Mouse (Mus musculus) hindbrain, embryonic 11.5 days (tissue): ENCODE results near the gene Krtap28-10. TPM values are rescaled to one million over a fixed set of nuclear protein-coding genes. Genes with fewer than 3 reads are reported as not detected.

Experiments
- ATAC-seq: fragments of 200-750 bp; cut with Nextera tagmentation; 2 replicates; pipeline ENCODE4 v1.8.0; 2017; ENCODE audit warnings: mild to moderate bottlenecking, moderate TSS enrichment, moderate library complexity; ENCODE audit not compliant: low FRiP score
- DNase-seq: peaks from one replicate; pipeline ENCODE4 v3.0.0-alpha.2; 2015; ENCODE audit warnings: low spot score
- H3K27ac ChIP-seq: fragments of 300-500 bp; sonication (generic); 2 replicates; pipeline ENCODE4 v1.5.1; 2014; ENCODE audit warnings: mild to moderate bottlenecking, low read depth, low read length
- H3K27me3 ChIP-seq: fragments of 300-500 bp; sonication (generic); 2 replicates; pipeline ENCODE4 v1.6.1; 2014; ENCODE audit warnings: mild to moderate bottlenecking, low read length, moderate library complexity, mixed read lengths; ENCODE audit not compliant: control insufficient read depth, insufficient read depth
- H3K36me3 ChIP-seq: fragments of 300-500 bp; sonication (generic); 2 replicates; pipeline ENCODE4 v1.6.1; 2014; ENCODE audit warnings: mild to moderate bottlenecking, low read length, moderate library complexity, mixed read lengths; ENCODE audit not compliant: control insufficient read depth, insufficient read depth
- H3K4me1 ChIP-seq: fragments of 300-500 bp; sonication (generic); replicated peaks from 2 replicates; pipeline ENCODE4 v1.6.1; 2014; ENCODE audit warnings: low read length, mixed read lengths; ENCODE audit not compliant: control insufficient read depth, insufficient read depth
- H3K4me2 ChIP-seq: fragments of 300-500 bp; sonication (generic); replicated peaks from 2 replicates; pipeline ENCODE4 v1.6.1; 2014; ENCODE audit warnings: mild to moderate bottlenecking, low read depth, low read length
- H3K4me3 ChIP-seq: fragments of 300-500 bp; sonication (generic); 2 replicates; pipeline ENCODE4 v1.5.1; 2014; ENCODE audit warnings: low read depth, low read length
- H3K9ac ChIP-seq: fragments of 300-500 bp; sonication (generic); 2 replicates; pipeline ENCODE4 v1.6.1; 2014; ENCODE audit warnings: low read depth, low read length
- H3K9me3 ChIP-seq: fragments of 300-500 bp; sonication (generic); 2 replicates; pipeline ENCODE4 v1.6.1; 2016; ENCODE audit warnings: low read length; ENCODE audit not compliant: control insufficient read depth
- WGBS: fragments of 180-500 bp; shearing (Covaris S2); extraction: QIAGEN DNeasy Blood & Tissue Kit; methylation state at CpG from one replicate; pipeline ENCODE4 v1.1.7; 2014; 5-methylcytosine and 5-hydroxymethylcytosine counted together
- polyA plus RNA-seq: library from polyadenylated mRNA; unstranded; fragments of >200 nt; fragmentation: Nextera tagmentation; extraction: Ambion mirVana; gene quantifications from 2 replicates; pipeline ENCODE4 v1.2.1, GENCODE M21; 2014

Krtap28-10 gene
- polyA plus RNA-seq, 1 experiment from 2014 or later, result not detected

DNA sequence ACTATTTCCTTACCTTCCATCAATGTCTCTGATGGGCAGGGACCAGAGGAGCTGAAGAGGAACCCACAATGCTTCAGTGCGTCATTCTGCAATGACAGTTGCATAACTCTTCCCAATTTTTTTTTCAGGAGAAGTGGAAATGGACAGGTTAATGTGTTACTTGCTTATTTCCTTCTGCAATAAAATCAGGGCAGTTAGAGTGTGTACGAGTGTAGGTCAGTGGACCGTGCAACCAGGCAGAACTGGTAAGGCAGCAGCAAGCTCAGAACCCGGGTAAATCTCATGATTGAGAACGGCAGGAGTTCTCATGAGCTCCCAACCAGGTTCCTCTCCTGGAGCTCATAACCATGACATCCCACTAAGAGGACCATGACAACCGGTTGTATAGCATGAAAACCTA, 50.2 kb downstream of the Krtap28-10 start:
- no peak overlapping the region for H3K27ac ChIP-seq
- 94% methylated on average over 6 of the region's 6 CpGs for WGBS

GRCm38 (mm10) chr1:82991596-82991995, 50.7 kb downstream of the Krtap28-10 start:
- DNase-seq, result no peak
- Histone ChIP-seq H3K4me3 (no peak overlapping the region), H3K27ac (no peak overlapping the region), H3K27me3 (no peaks in the 10 kb centered on the region), H3K36me3 (no peaks in the 10 kb centered on the region), H3K4me1 (no peaks in the 10 kb centered on the region), H3K9me3 (no peaks in the 10 kb centered on the region), H3K4me2 (no peak overlapping the region), H3K9ac (no peak overlapping the region)
- WGBS, result 88% methylated on average over 3 of the region's 3 CpGs
- no peak for ATAC-seq

More for the DNA sequence above, 50.2 kb downstream of the Krtap28-10 start:
- Histone ChIP-seq H3K9me3 (no peaks in the 10 kb centered on the region), H3K36me3 (no peaks in the 10 kb centered on the region), H3K4me1 (no peaks in the 10 kb centered on the region), H3K4me2 (no peak overlapping the region), H3K4me3 (no peak overlapping the region), H3K27me3 (no peaks in the 10 kb centered on the region), H3K9ac (no peak overlapping the region)
- DNase-seq, result no peak
- no peak for ATAC-seq

Other genes starting within 250 kb of the Krtap28-10 start
- gene Agfg1, start 203.0 kb downstream of the Krtap28-10 start, polyA plus RNA-seq, result 47.2 and 54.4 TPM in 2 replicates
- 0.20 TPM in 1 of 2 replicates, not detected in the other for gene A030005L19Rik, start 129.2 kb downstream of the Krtap28-10 start, polyA plus RNA-seq
- gene A030014E15Rik, start 117.6 kb downstream of the Krtap28-10 start, polyA plus RNA-seq, result not detected in 2 replicates
- gene Gm6217, start 111.1 kb downstream of the Krtap28-10 start, polyA plus RNA-seq, result not detected in 2 replicates
- gene A030003K21Rik, start 99.1 kb downstream of the Krtap28-10 start, polyA plus RNA-seq, result not detected in 2 replicates
- not detected in 2 replicates for gene Gm7544, start 86.5 kb downstream of the Krtap28-10 start, polyA plus RNA-seq
- gene Gm47955, start 82.2 kb downstream of the Krtap28-10 start, polyA plus RNA-seq, result not detected in 2 replicates
- gene Gm47959, start 41.9 kb downstream of the Krtap28-10 start, polyA plus RNA-seq, result not detected in 2 replicates
- 0.20 and 0.34 TPM in 2 replicates for gene Slc19a3, start 4.0 kb downstream of the Krtap28-10 start, polyA plus RNA-seq
- gene Gm47969, start 2.5 kb upstream of the Krtap28-10 start, polyA plus RNA-seq, result not detected in 2 replicates
- gene A030005K14Rik, start 16.9 kb upstream of the Krtap28-10 start, polyA plus RNA-seq, result not detected in 2 replicates
- not detected in 2 replicates for gene Krtap28-13, start 18.4 kb upstream of the Krtap28-10 start, polyA plus RNA-seq
- not detected in 2 replicates for gene Ccl20, start 74.3 kb upstream of the Krtap28-10 start, polyA plus RNA-seq
- gene Daw1, start 117.3 kb upstream of the Krtap28-10 start, polyA plus RNA-seq, result 0.63 and 0.83 TPM in 2 replicates